Mouse (Mus musculus) midbrain, embryonic 10.5 days (tissue): ENCODE data around the gene Smim27. TPM values are rescaled to one million over a fixed set of nuclear protein-coding genes. Genes with fewer than 3 reads are reported as not detected.

Experiments
- DNase-seq: peaks from one replicate; pipeline ENCODE4 v3.0.0-alpha.2; 2017; ENCODE audit warnings: low spot score
- H3K27ac ChIP-seq: fragments of 300-500 bp; sonication (generic); replicated peaks from 2 replicates; pipeline ENCODE4 v1.5.1; 2016; ENCODE audit warnings: mild to moderate bottlenecking
- H3K27me3 ChIP-seq: fragments of 300-500 bp; sonication (generic); 2 replicates; pipeline ENCODE4 v1.6.1; 2016; ENCODE audit warnings: low read depth, mild to moderate bottlenecking; ENCODE audit not compliant: poor library complexity, severe bottlenecking
- H3K36me3 ChIP-seq: fragments of 300-500 bp; sonication (generic); 2 replicates; pipeline ENCODE4 v1.6.1; 2016; ENCODE audit warnings: mild to moderate bottlenecking, moderate library complexity
- H3K4me1 ChIP-seq: fragments of 300-500 bp; sonication (generic); 2 replicates; pipeline ENCODE4 v1.6.1; 2016
- H3K4me3 ChIP-seq: fragments of 300-500 bp; sonication (generic); 2 replicates; pipeline ENCODE4 v1.5.1; 2016; ENCODE audit warnings: mild to moderate bottlenecking, moderate library complexity
- H3K9me3 ChIP-seq: fragments of 300-500 bp; sonication (generic); replicated peaks from 2 replicates; pipeline ENCODE4 v1.6.1; 2016; ENCODE audit warnings: mild to moderate bottlenecking
- WGBS: fragments of 180-500 bp; shearing (Covaris S2); methylation state at CpG from one replicate; pipeline ENCODE4 v1.1.7; 2016; 5-methylcytosine and 5-hydroxymethylcytosine counted together
- polyA plus RNA-seq: library from polyadenylated mRNA; unstranded; fragments of >200 nt; fragmentation: Nextera tagmentation; extraction: Ambion mirVana; gene quantifications from 2 replicates; pipeline ENCODE4 v1.2.1, GENCODE M21; 2016

The Smim27 gene
- polyA plus RNA-seq = 24.4 and 28.6 TPM in 2 replicates

- under 1% methylated on average over 38 of the region's 38 CpGs for WGBS
- H3K9me3 ChIP-seq = no peaks in the 10 kb centered on the region
- H3K4me3 ChIP-seq = peak within 1 kb of the TSS; percentile 87
- peaks cover 30% of the 10 kb centered on the region for H3K4me1 ChIP-seq
- no peaks in the 10 kb centered on the region for H3K27me3 ChIP-seq
- H3K36me3 ChIP-seq = peaks cover 53% of the 10 kb centered on the region
- peak within 1 kb of the TSS; percentile 95 for H3K27ac ChIP-seq
- DNase-seq = peak; percentile 97
These were observed at the start of gene Smim27, which contains the start of gene Topors for GRCm38 (mm10) chr4:40269430-40270032. Smim27 (plus strand) TSS chr4:40269579. Topors (minus strand) TSS chr4:40269850.

- Histone ChIP-seq H3K27ac (no peak overlapping the region), H3K4me3 (no peak overlapping the region), H3K4me1 (peaks cover 19% of the 10 kb centered on the region), H3K36me3 (no peaks in the 10 kb centered on the region), H3K9me3 (no peaks in the 10 kb centered on the region), H3K27me3 (peaks cover 8% of the 10 kb centered on the region; the same call in 1 of the 2 replicates)
- 22% methylated on average over 12 of the region's 12 CpGs for WGBS
- DNase-seq = no peak
These were observed 48.9 kb upstream of the Smim27 start for GRCm38 (mm10) chr4:40220437-40220836.

- 45% methylated on average over 14 of the region's 14 CpGs for WGBS
- no peaks in the 10 kb centered on the region for H3K9me3 ChIP-seq
- no peaks in the 10 kb centered on the region for H3K36me3 ChIP-seq
- no peak overlapping the region for H3K27ac ChIP-seq
- no peak overlapping the region for H3K4me3 ChIP-seq
- peaks cover 8% of the 10 kb centered on the region; the same call in 1 of the 2 replicates for H3K27me3 ChIP-seq
- DNase-seq = no peak
- peaks cover 19% of the 10 kb centered on the region for H3K4me1 ChIP-seq
These were observed 48.2 kb upstream of the Smim27 start for GRCm38 (mm10) chr4:40221004-40221760.

- no peak overlapping the region for H3K27ac ChIP-seq
- H3K9me3 ChIP-seq = no peaks in the 10 kb centered on the region
- H3K4me3 ChIP-seq = no peak overlapping the region
- peaks cover 8% of the 10 kb centered on the region; the same call in 1 of the 2 replicates for H3K27me3 ChIP-seq
- no peak for DNase-seq
- H3K4me1 ChIP-seq = peaks cover 19% of the 10 kb centered on the region
- WGBS = 55% methylated on average over 21 of the region's 21 CpGs
- H3K36me3 ChIP-seq = no peaks in the 10 kb centered on the region
These were observed 47.3 kb upstream of the Smim27 start for GRCm38 (mm10) chr4:40221876-40222585.

GRCm38 (mm10) chr4:40226095-40226494 is 43.3 kb upstream of the Smim27 start:
- WGBS = 86% methylated on average over 5 of the region's 5 CpGs
- Histone ChIP-seq H3K27ac (no peak overlapping the region), H3K36me3 (no peaks in the 10 kb centered on the region), H3K4me3 (no peak overlapping the region), H3K4me1 (peaks cover 9% of the 10 kb centered on the region; the same call in 1 of the 2 replicates), H3K9me3 (no peaks in the 10 kb centered on the region), H3K27me3 (peaks cover 5% of the 10 kb centered on the region; the same call in 1 of the 2 replicates)
- DNase-seq = no peak

- no peak overlapping the region for H3K27ac ChIP-seq
- WGBS = 89% methylated on average over 11 of the region's 11 CpGs
- H3K27me3 ChIP-seq = no peaks in the 10 kb centered on the region
- DNase-seq = no peak
- H3K9me3 ChIP-seq = no peaks in the 10 kb centered on the region
- H3K36me3 ChIP-seq = no peaks in the 10 kb centered on the region
- H3K4me3 ChIP-seq = no peak overlapping the region
- no peaks in the 10 kb centered on the region; the same call in 1 of the 2 replicates for H3K4me1 ChIP-seq
These were observed 42.2 kb upstream of the Smim27 start for GRCm38 (mm10) chr4:40227131-40227530.

- H3K4me3 ChIP-seq = no peak overlapping the region
- 86% methylated on average over 7 of the region's 7 CpGs for WGBS
- H3K27me3 ChIP-seq = no peaks in the 10 kb centered on the region
- no peak for DNase-seq
- H3K36me3 ChIP-seq = no peaks in the 10 kb centered on the region
- no peak overlapping the region for H3K27ac ChIP-seq
- H3K9me3 ChIP-seq = no peaks in the 10 kb centered on the region
- H3K4me1 ChIP-seq = no peaks in the 10 kb centered on the region
These were observed 41.5 kb upstream of the Smim27 start for GRCm38 (mm10) chr4:40227886-40228285.

GRCm38 (mm10) chr4:40229723-40230122 is 39.7 kb upstream of the Smim27 start:
- no peaks in the 10 kb centered on the region for H3K4me1 ChIP-seq
- WGBS = 94% methylated on average over 6 of the region's 6 CpGs
- DNase-seq = no peak
- no peak overlapping the region for H3K27ac ChIP-seq
- no peaks in the 10 kb centered on the region for H3K27me3 ChIP-seq
- no peak overlapping the region for H3K4me3 ChIP-seq
- no peaks in the 10 kb centered on the region for H3K9me3 ChIP-seq
- no peaks in the 10 kb centered on the region for H3K36me3 ChIP-seq

- DNase-seq = no peak
These were observed 36.2 kb upstream of the Smim27 start for GRCm38 (mm10) chr4:40233062-40233664.

GRCm38 (mm10) chr4:40234256-40234655 is 35.1 kb upstream of the Smim27 start:
- WGBS = 84% methylated on average over 6 of the region's 6 CpGs
- DNase-seq = no peak
- H3K36me3 ChIP-seq = no peaks in the 10 kb centered on the region

More at GRCm38 (mm10) chr4:40233062-40233664, 36.2 kb upstream of the Smim27 start:
- Histone ChIP-seq H3K4me3 (no peak overlapping the region), H3K27me3 (no peaks in the 10 kb centered on the region), H3K4me1 (no peaks in the 10 kb centered on the region), H3K27ac (no peak overlapping the region), H3K9me3 (no peaks in the 10 kb centered on the region), H3K36me3 (no peaks in the 10 kb centered on the region)
- WGBS = 95% methylated on average over 7 of the region's 7 CpGs

GRCm38 (mm10) chr4:40236829-40237228 is 32.5 kb upstream of the Smim27 start:
- no peak overlapping the region for H3K4me3 ChIP-seq
- H3K4me1 ChIP-seq = peaks cover 22% of the 10 kb centered on the region
- 94% methylated on average over 4 of the region's 4 CpGs for WGBS
- no peaks in the 10 kb centered on the region for H3K9me3 ChIP-seq
- no peak overlapping the region for H3K27ac ChIP-seq
- DNase-seq = no peak
- H3K27me3 ChIP-seq = no peaks in the 10 kb centered on the region
- H3K36me3 ChIP-seq = no peaks in the 10 kb centered on the region

More at GRCm38 (mm10) chr4:40234256-40234655, 35.1 kb upstream of the Smim27 start:
- H3K4me1 ChIP-seq = peaks cover 10% of the 10 kb centered on the region
- no peak overlapping the region for H3K4me3 ChIP-seq
- H3K27ac ChIP-seq = no peak overlapping the region
- no peaks in the 10 kb centered on the region for H3K27me3 ChIP-seq
- no peaks in the 10 kb centered on the region for H3K9me3 ChIP-seq
